Mouse (Mus musculus) layer of hippocampus, postnatal 10 days (tissue): ENCODE measurements around the gene Cep295nl. TPM values are rescaled to one million over a fixed set of nuclear protein-coding genes. Genes with fewer than 3 reads are reported as not detected.

Experiments
- DNase-seq, 2 experiments: peaks; one replicate each; pipeline ENCODE4 v3.0.0; 2021; ENCODE audit warnings: low spot score in 2 of 2
- total RNA-seq, 2 experiments: library from RNA; stranded (reverse); gene quantifications; 2 replicates each; pipeline ENCODE4 v1.2.3; 2021

The Cep295nl gene
- total RNA-seq, 2 experiments from 2014 or later = 1.8 to 2.6 TPM

DNA sequence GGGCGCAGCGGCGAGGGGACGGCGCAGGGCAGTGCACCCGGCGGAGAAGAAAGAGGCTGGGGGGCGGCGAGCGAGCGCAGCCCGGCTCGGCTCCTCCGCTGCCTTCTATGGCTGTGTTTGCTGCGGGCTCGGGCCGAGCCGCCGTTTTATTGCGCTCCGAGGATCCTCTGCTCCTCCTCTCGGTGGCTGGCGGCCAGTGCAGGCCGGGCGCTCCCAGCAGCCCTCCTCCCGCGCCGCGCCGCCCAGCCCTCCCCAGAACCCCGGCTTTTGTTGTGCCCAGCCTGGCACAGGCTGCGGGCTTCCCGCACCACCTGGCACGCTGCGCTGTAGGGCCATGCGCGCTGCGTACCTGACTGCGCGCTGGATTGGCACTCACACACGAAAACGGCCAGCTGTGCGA is 12.9 kb upstream of the Cep295nl start:
- DNase-seq = peak; percentile 87 to 92

GRCm38 (mm10) chr11:118354636-118355191 is 12.4 kb upstream of the Cep295nl start:
- peak; percentile 60 to 72 for DNase-seq

GRCm38 (mm10) chr11:118349494-118349893 is 7.2 kb upstream of the Cep295nl start:
- no peak for DNase-seq

- DNase-seq = no peak
These were observed 6.6 kb upstream of the Cep295nl start for GRCm38 (mm10) chr11:118348877-118349276.

DNA sequence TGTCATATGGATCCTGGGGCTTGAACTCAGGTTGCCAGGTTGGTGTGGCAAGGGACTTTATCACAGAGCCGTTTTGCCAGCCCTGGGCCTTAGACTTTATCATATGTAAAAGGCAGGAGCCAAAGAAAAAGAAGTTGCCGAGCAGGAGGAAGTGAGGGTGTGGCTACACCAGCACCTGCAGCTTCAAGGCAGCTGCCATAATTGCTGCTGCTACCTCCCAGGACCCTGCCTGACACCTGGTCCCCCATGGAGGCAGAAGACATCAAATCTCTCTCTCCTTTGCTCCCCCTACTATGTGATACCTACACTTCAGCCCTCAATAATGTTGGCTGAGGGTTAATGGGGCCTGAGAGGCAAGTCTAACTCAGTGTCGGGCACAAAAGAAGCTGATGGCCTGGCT is 6.1 kb upstream of the Cep295nl start:
- DNase-seq = no peak

- no peak for DNase-seq
These were observed 5.6 kb upstream of the Cep295nl start for GRCm38 (mm10) chr11:118347911-118348310.

- no peak for DNase-seq
These were observed 5.1 kb upstream of the Cep295nl start for GRCm38 (mm10) chr11:118347391-118347790.

- DNase-seq = no peak
These were observed 4.2 kb upstream of the Cep295nl start for GRCm38 (mm10) chr11:118346395-118347096.

DNA sequence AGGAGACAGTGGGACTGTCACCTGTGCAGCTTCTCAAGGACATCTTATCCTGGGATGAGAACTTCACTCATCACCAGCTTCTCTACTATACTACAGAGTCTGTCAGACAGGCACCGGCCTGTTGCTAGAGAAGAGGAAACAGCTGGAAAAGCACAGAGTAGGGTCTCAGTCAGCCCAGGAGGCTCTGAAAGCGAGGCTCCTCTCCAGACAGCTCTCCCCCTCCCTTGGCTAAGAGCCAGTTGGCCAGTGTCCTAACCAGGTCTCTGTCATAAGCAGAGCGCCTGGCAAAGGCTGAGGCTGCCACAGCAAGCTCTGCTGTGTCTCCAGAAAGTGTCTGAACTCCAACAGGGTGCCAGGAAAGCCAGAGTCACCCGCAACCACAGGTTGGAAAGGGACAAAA is 3.4 kb upstream of the Cep295nl start:
- peak; percentile 64 to 74 for DNase-seq

- no peak for DNase-seq
These were observed 1.3 kb upstream of the Cep295nl start for GRCm38 (mm10) chr11:118343629-118344028.

DNA sequence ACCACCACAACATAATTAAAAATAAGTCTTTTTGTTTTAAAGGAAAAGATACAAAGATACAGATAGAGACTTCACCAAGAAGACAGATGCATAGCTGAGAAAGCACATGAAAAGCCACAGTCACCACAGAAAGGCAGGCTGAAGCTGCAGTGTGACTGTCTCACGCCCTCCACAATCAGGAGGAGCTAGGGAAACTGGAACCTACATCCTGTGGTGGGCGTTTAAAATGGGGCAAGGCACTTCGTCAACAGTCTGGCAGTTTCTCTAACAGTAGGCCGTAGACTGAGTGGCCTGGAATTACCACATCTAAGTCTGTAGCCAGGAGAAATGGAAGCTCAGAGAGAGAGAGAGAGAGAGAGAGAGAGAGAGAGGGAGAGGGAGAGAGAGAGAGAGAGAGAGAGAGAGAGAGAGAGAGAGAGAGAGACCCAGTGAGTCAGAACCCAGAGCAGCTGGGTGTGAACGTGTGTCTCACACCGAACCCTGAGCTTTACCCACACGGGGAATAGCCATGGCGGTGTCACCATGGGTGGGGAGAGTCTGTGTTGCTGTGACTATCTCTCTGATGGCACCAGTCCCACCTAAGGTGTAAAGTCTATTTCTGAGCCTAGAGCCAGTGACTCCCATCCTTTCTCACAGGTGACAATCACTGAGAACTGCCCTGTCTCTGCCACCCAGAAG is 4.7 kb downstream of the Cep295nl start:
- no peak for DNase-seq

DNA sequence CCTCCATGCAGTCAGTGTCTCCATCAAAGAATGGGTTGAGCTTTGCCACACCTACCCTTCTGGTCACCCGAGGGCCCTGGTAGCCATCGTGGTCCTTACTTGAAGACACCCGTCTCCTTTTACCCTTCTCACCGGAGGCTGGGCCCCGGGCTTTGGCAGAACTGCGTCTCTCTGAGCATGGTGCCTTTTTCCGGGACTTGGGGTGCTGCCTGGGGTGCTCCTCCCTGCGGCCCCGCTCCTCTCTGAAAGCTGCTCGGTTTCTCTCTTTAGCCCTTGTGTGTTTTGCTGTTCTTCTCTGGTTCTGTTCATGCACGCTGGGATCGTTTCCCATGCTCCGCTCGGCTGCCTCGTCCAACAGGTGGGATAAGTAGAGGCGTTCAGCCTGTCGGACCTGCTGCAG is 8.9 kb downstream of the Cep295nl start:
- no peak for DNase-seq

DNA sequence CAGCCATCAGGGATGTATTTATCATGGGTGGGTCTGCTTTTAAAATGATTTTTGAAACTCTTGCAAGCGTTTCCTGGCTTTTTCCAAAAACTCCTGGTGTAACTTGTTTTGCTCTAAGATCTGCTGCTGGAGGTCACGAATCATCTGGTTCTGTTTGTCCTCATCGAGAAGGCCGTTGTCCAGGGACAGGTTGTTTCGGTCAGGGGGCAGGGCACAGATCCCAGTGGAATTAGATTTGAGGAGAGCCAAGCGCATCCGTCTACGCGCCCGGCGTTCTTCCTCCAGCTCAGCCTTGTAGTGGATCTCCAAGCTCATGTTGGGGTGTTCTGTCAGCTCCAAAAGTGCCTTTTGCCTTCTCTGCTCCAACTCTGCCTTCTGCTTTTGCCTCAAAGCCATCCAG is 9.9 kb downstream of the Cep295nl start:
- DNase-seq = no peak

GRCm38 (mm10) chr11:118330777-118331176 is 11.5 kb downstream of the Cep295nl start:
- peak in 1 of 2 experiments; percentile 40 for DNase-seq

DNA sequence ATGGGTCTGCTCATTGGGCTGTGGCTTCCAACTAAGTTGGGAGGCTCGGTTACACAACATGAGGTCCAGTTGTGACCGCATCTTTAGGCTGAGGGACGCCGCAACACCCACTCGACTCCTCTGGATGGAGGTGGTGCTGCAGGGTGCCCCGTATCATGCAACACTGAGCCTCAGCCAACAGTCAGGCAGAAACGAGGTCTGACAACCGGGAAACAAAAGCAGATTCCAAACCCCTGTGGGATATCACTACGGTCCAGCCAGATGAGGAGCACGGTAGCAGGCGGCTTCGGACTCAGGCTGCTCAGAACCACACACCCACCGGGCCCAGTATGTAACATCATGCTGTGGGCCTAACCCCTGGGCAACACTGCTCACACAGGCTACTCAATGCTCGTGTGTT is 11.9 kb downstream of the Cep295nl start:
- no peak for DNase-seq

- DNase-seq = no peak
These were observed 13.4 kb downstream of the Cep295nl start for GRCm38 (mm10) chr11:118328947-118329346.

GRCm38 (mm10) chr11:118328511-118328910 is 13.8 kb downstream of the Cep295nl start:
- DNase-seq = no peak

- DNase-seq = peak; percentile 81 to 83
These were observed 15.0 kb downstream of the Cep295nl start for GRCm38 (mm10) chr11:118326991-118327971.

DNA sequence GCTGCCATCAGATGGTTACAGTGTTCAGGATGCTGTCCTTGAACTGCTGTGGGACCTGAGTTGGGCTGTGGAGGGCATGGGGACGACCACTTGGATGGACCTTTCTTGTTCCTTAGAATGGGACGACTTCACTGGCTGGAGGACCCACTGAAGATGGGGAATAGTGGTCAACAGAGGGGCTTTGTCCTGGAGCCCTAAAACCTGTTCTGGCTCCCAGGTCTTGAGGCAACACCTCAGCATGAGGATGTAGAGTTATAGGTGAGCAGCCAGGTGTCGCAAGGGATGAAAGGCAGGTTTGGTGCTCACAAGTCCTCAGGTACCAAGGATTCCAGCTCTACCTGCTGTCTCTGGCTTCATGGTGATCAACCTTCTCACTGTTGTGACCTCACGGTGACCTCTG is 15.8 kb downstream of the Cep295nl start:
- DNase-seq = no peak

DNA sequence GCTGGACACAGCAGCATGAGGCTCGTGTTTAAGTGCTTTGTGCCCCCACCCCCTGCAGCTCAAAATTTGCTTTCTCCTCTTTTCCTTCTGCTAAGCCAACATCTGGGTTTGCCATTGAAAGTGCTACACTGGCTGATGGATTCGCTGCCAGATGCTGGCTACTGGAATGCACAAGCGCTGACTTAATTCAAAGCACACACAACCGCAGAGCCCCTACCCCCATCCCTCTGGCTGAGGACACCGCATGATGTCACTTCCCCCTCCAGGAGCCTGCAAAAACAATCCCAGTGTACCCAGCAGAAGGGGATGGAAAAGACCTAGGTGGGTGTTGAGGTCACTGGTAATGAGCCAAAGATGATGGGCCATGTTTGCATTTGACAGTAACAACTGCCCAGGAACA is 17.8 kb downstream of the Cep295nl start:
- no peak for DNase-seq

- DNase-seq = no peak
These were observed 18.3 kb downstream of the Cep295nl start for GRCm38 (mm10) chr11:118323974-118324373.
